Comparison of ENCODE assay signal across 16 mouse cellular contexts in the genomic region with DNA sequence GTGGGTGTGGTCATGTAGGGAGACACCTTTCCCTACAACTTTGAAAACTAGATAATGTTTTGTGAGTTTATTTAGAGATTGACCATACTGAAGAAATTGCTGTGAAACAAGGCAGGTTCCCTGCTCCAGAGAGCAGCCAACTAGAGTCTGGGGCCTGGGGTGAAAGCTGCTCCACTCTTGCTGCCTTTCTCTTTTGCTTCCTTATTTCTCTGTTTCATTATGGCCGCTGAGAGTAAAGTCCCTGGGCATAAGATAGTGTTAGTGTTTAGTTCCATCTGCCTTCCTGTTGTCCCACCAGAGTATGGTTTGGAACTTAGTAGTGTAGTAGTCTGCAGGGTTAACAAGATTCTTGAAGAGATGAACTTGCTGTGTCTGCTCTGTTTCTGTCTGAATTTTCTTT.
"Had no signal": no experiment of that assay in that cellular context is flagged by ENCODE, and none has a peak within 500 bp of the region (broad histone marks: within the 10 kb centered on the region; RNA-seq: fewer than 3 reads in every experiment).

No protein-coding gene starts in this region.

- H3K4me3 ChIP-seq: neural tube, embryonic 13.5 days; neural tube, embryonic 15.5 days; stomach, embryonic 15.5 days had no signal

- H3K4me1 ChIP-seq: neural tube, embryonic 13.5 days; neural tube, embryonic 15.5 days; stomach, embryonic 15.5 days had no signal

- DNase-seq: retina, postnatal 1 day; right cerebral cortex, adult 18-20 months; right cerebral cortex, postnatal 14 days; right cerebral cortex, postnatal 25 days; right cerebral cortex, postnatal 4 days; spleen, adult 18-20 months; thymus, adult 18-20 months; thymus, adult 2 months; thymus, postnatal 14 days; thymus, postnatal 25 days; thymus, postnatal 36 days; thymus, postnatal 4 days had no signal

- H3K27ac ChIP-seq: neural tube, embryonic 13.5 days; neural tube, embryonic 15.5 days; stomach, embryonic 15.5 days; stomach, postnatal 0 days had no signal

- H3K9me3 ChIP-seq: neural tube, embryonic 13.5 days; neural tube, embryonic 15.5 days; stomach, embryonic 15.5 days had no signal

- H3K27me3 ChIP-seq: neural tube, embryonic 13.5 days; neural tube, embryonic 15.5 days; stomach, embryonic 15.5 days had no signal

- H3K4me2 ChIP-seq: neural tube, embryonic 13.5 days; neural tube, embryonic 15.5 days; stomach, embryonic 15.5 days had no signal

- H3K9ac ChIP-seq: neural tube, embryonic 13.5 days; neural tube, embryonic 15.5 days; stomach, embryonic 15.5 days had no signal
